Mouse (Mus musculus) liver, postnatal 0 days (tissue): ENCODE measurements around the gene Ctf1. TPM values are rescaled to one million over a fixed set of nuclear protein-coding genes. Genes with fewer than 3 reads are reported as not detected.
"Not testable (repeated sequence)": the region's sequence is repeated elsewhere in the genome, so short reads cannot be mapped to it uniquely, and the experiment has no call there.

ENCODE experiments used
- ATAC-seq: fragments of 200-750 bp; cut with Nextera tagmentation; 2 replicates; pipeline ENCODE4 v1.8.0; 2017; ENCODE audit warnings: mild to moderate bottlenecking, moderate library complexity
- DNase-seq: peaks from one replicate; pipeline ENCODE4 v3.0.0-alpha.2; 2016
- H3K27ac ChIP-seq: fragments of 300-500 bp; sonication (generic); 2 replicates; pipeline ENCODE4 v1.5.1; 2014; ENCODE audit warnings: antibody characterized with exemption, moderate library complexity, mild to moderate bottlenecking, low read depth
- H3K27me3 ChIP-seq: fragments of 300-500 bp; sonication (generic); 2 replicates; pipeline ENCODE4 v1.6.1; 2014; ENCODE audit warnings: low read length, control low read depth, mixed read lengths; ENCODE audit not compliant: insufficient read depth
- H3K36me3 ChIP-seq: fragments of 300-500 bp; sonication (generic); replicated peaks from 2 replicates; pipeline ENCODE4 v1.6.1; 2014; ENCODE audit warnings: mild to moderate bottlenecking, control low read depth, low read length, moderate library complexity, mixed read lengths; ENCODE audit not compliant: insufficient read depth
- H3K4me1 ChIP-seq: fragments of 300-500 bp; sonication (generic); 2 replicates; pipeline ENCODE4 v1.6.1; 2014; ENCODE audit warnings: antibody characterized with exemption, mild to moderate bottlenecking, control low read depth; ENCODE audit not compliant: insufficient read depth
- H3K4me2 ChIP-seq: fragments of 300-500 bp; sonication (generic); 2 replicates; pipeline ENCODE4 v1.6.1; 2014; ENCODE audit warnings: low read depth, mild to moderate bottlenecking, low read length, moderate library complexity, mixed read lengths
- H3K4me3 ChIP-seq: fragments of 300-500 bp; sonication (generic); 2 replicates; pipeline ENCODE4 v1.5.1; 2014; ENCODE audit warnings: low read depth, low read length
- H3K9ac ChIP-seq: fragments of 300-500 bp; sonication (generic); replicated peaks from 2 replicates; pipeline ENCODE4 v1.6.1; 2014; ENCODE audit warnings: mild to moderate bottlenecking, moderate library complexity
- H3K9me3 ChIP-seq: fragments of 300-500 bp; sonication (generic); 2 replicates; pipeline ENCODE4 v1.6.1; 2016; ENCODE audit warnings: mild to moderate bottlenecking, control low read depth, low read length, mixed read lengths
- CTCF ChIP-seq: sonication (generic); IDR thresholded peaks from 2 replicates; pipeline ENCODE4 v1.5.1; 2016; ENCODE audit warnings: antibody characterized with exemption, low read depth
- EP300 ChIP-seq: IDR thresholded peaks from 2 replicates; pipeline ENCODE4 v1.6.1; 2016; ENCODE audit warnings: antibody characterized with exemption, low read depth, mild to moderate bottlenecking
- WGBS: fragments of 180-500 bp; shearing (Covaris S2); extraction: QIAGEN DNeasy Blood & Tissue Kit; methylation state at CpG from one replicate; pipeline ENCODE4 v1.1.7; 2014; ENCODE audit not compliant: insufficient replicate concordance; 5-methylcytosine and 5-hydroxymethylcytosine counted together
- polyA plus RNA-seq: library from polyadenylated mRNA; unstranded; fragments of >200 nt; fragmentation: Nextera tagmentation; extraction: Ambion mirVana; gene quantifications from 2 replicates; pipeline ENCODE4 v1.2.1, GENCODE M21; 2015

The Ctf1 gene
- polyA plus RNA-seq, 1 experiment from 2014 or later, result 7.9 TPM

GRCm38 (mm10) chr7:127689626-127690280 lies 22.8 kb upstream of the Ctf1 start:
- H3K27me3 ChIP-seq, result no peaks in the 10 kb centered on the region
- H3K4me3 ChIP-seq, result no peak overlapping the region
- no peaks in the 10 kb centered on the region for H3K4me1 ChIP-seq
- H3K9me3 ChIP-seq, result no peaks in the 10 kb centered on the region
- H3K4me2 ChIP-seq, result no peak overlapping the region
- TF ChIP-seq EP300 (no peak), CTCF (no peak)
- H3K36me3 ChIP-seq, result no peaks in the 10 kb centered on the region
- ATAC-seq (no peak), DNase-seq (no peak)
- H3K27ac ChIP-seq, result no peak overlapping the region
- whole genome bisulfite sequencing, result 68% methylated on average over 9 of the region's 9 CpGs
- H3K9ac ChIP-seq, result no peak overlapping the region

- H3K36me3 ChIP-seq, result no peaks in the 10 kb centered on the region
- H3K27ac ChIP-seq, result peak overlapping the region; percentile 57; the same call in 1 of the 2 replicates
- DNase-seq (peak; percentile 52), ATAC-seq (peak; percentile 62; the same call in 1 of the 2 replicates)
- H3K4me1 ChIP-seq, result no peaks in the 10 kb centered on the region
- 0 out of 2 replicates have a peak overlapping the region, but pooled peaks have one; percentile 16 for H3K9ac ChIP-seq
- no peaks in the 10 kb centered on the region for H3K27me3 ChIP-seq
- peak overlapping the region; percentile 58 for H3K4me2 ChIP-seq
- TF ChIP-seq EP300, result no peak
- TF ChIP-seq CTCF, result no peak
- no peaks in the 10 kb centered on the region for H3K9me3 ChIP-seq
- 42% methylated on average over 15 of the region's 15 CpGs for WGBS
- peak overlapping the region; percentile 17; the same call in 1 of the 2 replicates for H3K4me3 ChIP-seq
Measured at GRCm38 (mm10) chr7:127691221-127691989, 21.1 kb upstream of the Ctf1 start.

DNA sequence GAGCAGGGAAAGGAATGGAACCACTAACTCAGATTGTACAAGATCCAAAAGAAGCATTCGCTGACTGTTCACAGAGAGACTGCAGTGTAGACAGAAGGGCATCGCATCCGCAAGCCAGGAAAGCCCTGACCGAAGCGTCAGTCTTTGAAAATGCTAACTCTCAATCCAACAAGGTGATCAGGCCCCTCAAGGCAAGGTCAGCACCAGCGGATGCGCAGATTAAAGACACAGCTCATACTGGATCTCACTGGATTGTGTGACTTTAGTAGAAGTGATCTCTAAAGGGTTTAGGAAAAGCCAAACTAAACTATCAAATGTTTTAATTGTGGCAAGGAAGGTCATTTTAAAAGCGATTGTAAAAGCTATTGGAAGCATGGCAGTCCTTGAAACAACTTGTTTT lies 19.2 kb upstream of the Ctf1 start:
- TF ChIP-seq CTCF (no peak), EP300 (no peak)

GRCm38 (mm10) chr7:127693730-127694129 lies 18.8 kb upstream of the Ctf1 start:
- H3K9ac ChIP-seq, H3K9me3 ChIP-seq, H3K27ac ChIP-seq, ATAC-seq, H3K36me3 ChIP-seq, H3K4me1 ChIP-seq, H3K4me2 ChIP-seq, DNase-seq, H3K4me3 ChIP-seq, H3K27me3 ChIP-seq: not testable (repeated sequence)
- 57% methylated on average over 7 of the region's 7 CpGs for WGBS

More for the DNA sequence above, 19.2 kb upstream of the Ctf1 start:
- Histone ChIP-seq H3K36me3 (no peaks in the 10 kb centered on the region), H3K27ac (no peak overlapping the region), H3K9ac (no peak overlapping the region), H3K4me2 (no peak overlapping the region), H3K9me3 (no peaks in the 10 kb centered on the region), H3K4me1 (no peaks in the 10 kb centered on the region), H3K27me3 (no peaks in the 10 kb centered on the region), H3K4me3 (no peak overlapping the region)
- 91% methylated on average over 8 of the region's 8 CpGs for WGBS
- DNase-seq (no peak), ATAC-seq (no peak)

DNA sequence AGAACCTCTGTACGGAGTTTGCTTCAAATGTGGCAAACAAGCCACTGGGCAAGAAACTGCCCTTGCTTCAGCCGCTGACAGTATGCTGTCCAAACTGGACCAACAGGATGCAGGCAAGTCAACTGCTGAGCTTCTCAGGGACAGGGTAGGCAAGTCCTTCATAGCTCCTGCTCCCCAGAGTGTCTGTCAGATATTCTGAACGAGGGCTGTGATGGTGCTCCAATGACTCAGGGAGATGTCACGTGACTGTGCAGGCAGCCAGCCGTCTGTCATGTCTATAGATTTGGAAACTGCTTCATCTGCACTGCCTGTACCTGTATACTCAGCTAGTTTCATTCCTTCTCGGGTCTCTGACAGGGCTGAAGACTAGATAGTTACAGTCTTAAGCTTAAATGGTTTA lies 13.6 kb upstream of the Ctf1 start:
- Histone ChIP-seq H3K27me3 (no peaks in the 10 kb centered on the region), H3K9ac (no peak overlapping the region), H3K36me3 (no peaks in the 10 kb centered on the region), H3K27ac (no peak overlapping the region), H3K4me3 (no peak overlapping the region), H3K4me2 (no peak overlapping the region), H3K4me1 (no peaks in the 10 kb centered on the region), H3K9me3 (no peaks in the 10 kb centered on the region)
- no peak for ATAC-seq
- TF ChIP-seq EP300 (no peak), CTCF (no peak)
- no peak for DNase-seq
- WGBS, result 71% methylated on average over 6 of the region's 6 CpGs

GRCm38 (mm10) chr7:127700712-127701331 lies 11.7 kb upstream of the Ctf1 start:
- no peak for DNase-seq
- 0 out of 2 replicates have a peak, but pooled peaks cover 2% of the 10 kb centered on the region for H3K36me3 ChIP-seq
- H3K4me2 ChIP-seq, result no peak overlapping the region
- no peaks in the 10 kb centered on the region for H3K4me1 ChIP-seq
- no peak overlapping the region for H3K9ac ChIP-seq
- H3K27ac ChIP-seq, result no peak overlapping the region
- ATAC-seq, result no peak
- no peak overlapping the region for H3K4me3 ChIP-seq
- H3K9me3 ChIP-seq, result no peaks in the 10 kb centered on the region
- no peaks in the 10 kb centered on the region for H3K27me3 ChIP-seq
- TF ChIP-seq EP300, result no peak
- TF ChIP-seq CTCF, result no peak
- WGBS, result 39% methylated on average over 3 of the region's 3 CpGs
